Mouse (Mus musculus): ENCODE measurements around the gene Krtap6-2. TPM values are rescaled to one million over a fixed set of nuclear protein-coding genes. Genes with fewer than 3 reads are reported as not detected.

Gene Krtap6-2
- not detected for total RNA-seq (2021)
- long read RNA-seq, experiment 1 = 0 reads
- long read RNA-seq, experiment 2 = 0 reads

DNA sequence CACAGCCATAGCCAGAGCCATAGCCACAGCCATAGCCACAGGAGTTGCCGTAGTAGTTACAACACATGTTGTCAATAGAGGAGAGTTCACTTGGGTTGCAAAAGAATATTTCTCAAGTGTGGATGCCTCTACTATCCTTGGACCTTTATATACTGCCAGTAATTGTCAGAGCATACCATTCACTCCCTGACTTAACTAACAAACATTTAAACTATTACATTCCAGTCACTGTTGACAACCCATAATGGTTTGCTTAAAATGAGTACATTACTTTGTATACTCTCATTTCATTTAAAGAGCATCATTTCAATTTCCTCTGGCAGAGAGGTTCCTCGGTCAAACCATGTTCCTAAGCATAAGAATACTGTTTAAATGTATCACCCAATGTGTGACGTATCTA, at the start of gene Krtap6-2:
Gene Krtap6-2 (minus strand): TSS at position 101 of the 400 bp plus-strand sequence.
- no peak for DNase-seq (ENCODE audit: low spot score in 2 of 2)

DNA sequence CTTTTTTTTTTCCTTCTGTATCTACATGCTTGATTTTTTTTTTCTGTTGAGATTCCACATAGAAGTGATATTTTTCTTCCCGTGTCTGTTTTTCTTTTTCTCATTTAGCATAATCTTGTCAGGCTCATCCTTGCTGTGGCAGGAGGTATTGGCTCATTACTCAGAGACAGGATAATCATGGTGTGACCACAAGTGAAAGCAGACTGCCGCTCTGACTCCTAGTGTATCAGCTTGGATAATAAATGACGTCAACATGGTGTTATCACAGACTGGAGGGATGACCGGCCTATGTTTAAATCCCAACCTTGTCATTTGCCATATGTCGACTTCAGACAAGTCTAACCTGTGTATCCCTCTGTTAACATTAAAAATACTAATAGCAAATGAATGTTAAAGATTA, 41.3 kb upstream of the Krtap6-2 start:
- DNase-seq (ENCODE audit: low spot score in 2 of 2) = no peak

DNA sequence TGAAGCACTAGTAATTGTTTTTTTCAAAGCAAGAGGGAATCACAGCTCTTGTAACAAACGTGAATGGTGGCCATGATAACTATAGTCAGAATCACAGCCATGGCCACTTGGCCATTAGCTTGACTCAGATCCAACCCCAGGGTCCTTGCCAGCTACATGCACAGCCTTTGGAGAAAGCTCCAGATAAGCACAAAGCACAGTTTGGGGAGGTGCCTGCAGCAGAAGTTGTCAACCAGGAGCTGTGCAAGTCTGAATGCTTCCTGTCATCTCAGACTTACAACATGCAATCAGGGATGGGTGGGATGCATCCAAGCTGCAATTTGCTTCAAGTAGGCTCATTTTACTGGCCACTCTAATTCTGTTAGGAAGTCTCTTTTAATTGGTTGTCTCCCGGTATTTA, 9.7 kb upstream of the Krtap6-2 start:
- DNase-seq (ENCODE audit: low spot score in 2 of 2) = no peak

DNA sequence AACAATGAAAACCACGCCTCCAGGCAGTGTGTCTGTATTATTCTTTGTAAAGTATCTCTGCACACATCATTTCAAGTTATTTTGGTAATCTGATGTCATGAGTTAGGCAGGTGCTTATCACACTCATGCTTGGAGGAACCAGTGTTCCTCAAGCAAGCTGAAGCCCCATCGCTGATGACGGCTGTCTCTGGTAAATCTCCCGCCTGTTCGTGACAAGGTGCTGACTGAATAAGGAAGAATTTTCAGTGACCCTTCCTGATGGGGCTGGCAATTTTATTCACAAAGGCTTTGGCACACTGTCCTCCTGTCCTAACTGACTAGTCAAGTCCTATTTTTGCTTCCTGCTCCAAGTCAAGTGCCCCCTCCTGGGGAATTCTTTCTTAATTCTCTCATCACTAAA, 5.4 kb upstream of the Krtap6-2 start:
- DNase-seq (ENCODE audit: low spot score in 2 of 2) = no peak

DNA sequence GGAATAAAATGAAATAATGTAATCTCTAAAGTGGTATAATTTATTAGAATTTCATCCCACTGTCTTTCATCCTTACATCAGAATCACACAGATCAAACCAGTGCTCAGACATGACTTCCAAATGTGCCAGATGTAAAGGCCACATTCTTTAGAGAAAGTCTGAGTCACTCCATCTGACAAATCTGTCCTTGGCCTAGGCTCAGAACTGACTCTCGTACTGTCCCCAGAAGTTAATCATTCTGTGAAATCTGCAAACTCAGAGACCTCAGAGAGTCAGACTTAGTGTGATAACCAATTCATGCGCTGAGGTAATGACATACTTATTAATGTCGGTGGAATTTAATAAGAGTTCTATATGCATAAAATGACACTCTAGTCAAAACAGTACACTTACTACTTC, 3.6 kb downstream of the Krtap6-2 start:
- no peak for DNase-seq (ENCODE audit: low spot score in 2 of 2)

DNA sequence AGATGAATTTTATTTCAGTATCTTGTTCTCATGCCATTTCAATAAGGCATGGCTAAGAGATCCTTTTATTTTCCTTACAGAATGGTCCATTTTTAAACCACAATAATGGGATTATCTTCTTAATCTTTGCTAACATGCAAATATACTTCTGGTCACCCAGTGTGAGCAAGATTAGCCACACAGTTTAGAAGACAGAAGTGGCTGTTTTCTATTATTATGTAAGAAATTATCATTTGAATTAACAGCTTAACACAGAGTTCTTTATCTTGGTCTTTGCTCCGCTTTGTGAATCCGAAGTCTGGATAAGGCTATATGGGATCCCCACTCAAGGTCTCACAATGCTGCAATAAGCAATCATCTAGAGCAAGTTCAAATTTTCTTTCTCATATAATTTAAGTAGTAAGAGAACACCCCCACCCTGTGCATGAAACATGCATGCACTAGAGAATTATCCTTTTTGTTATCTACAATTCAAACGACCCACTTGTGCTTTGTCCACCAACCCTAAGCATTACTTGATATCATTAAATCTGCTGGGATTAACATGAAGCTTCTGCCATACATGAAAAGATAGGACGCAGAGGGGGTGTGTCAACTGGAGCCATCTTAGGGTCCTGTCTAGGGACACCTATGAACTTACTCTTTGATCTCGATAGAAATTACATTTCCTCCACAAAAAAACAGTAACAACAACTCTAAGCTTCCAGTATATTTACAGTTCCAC, 9.4 kb downstream of the Krtap6-2 start:
- no peak for DNase-seq (ENCODE audit: low spot score in 2 of 2)

DNA sequence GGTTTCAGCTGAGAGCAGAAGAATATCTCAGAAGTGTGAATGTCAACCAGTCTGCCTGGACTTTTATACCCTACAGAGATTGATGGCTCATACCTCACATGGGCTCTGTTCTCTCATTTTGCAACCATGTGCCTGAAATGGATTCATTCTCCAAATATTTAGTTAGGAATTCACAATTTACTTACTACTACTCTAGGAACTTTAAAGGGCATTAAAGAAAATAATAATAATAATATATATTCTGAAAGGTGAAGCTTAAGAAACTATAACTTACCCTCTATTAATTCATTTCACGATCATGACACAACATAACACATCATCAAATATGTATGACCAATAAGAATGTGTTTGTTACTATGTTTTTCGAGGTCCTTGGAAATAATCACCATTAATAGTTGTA, 16.1 kb downstream of the Krtap6-2 start, which contains the start of gene Krtap21-1:
Gene Krtap21-1 (minus strand): TSS at position 101 of the 400 bp plus-strand sequence.
- DNase-seq (ENCODE audit: low spot score in 2 of 2) = no peak

DNA sequence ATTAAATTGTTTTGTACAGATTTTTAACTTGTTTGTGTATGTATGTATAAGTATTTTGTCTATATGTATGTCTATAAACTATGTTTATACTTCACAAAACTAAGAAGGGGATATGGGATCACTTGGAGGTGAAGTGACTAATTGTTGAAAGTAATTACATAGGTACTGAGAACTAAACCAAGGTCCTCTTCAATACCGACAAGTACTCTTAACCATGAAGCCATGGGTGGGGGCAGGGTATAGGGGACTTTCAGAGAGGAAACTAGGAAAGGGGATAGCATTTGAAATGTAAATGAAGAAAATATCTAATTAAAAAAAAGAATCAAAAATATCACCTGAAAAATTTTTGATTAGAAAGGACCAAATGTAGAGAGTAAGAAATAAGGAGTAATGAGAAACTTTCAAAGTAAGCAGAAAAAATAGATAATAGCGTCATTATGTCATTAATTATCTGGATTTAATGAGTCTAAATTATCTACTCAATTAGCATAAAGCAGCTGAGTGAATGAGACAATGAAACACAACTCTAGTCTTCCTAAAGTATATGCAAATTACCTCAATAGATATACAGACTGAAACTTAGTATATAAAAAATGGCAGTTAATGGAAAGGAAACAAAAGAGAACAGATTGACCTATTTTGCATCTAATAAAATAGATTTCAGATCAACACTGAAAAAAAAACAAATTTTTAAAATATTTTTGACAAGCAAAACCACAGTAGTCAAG, 47.0 kb downstream of the Krtap6-2 start:
- no peak for DNase-seq (ENCODE audit: low spot score in 2 of 2)

Other genes with a start within 250 kb of the Krtap6-2 start
- gene 1110057P08Rik, start 245.4 kb downstream of the Krtap6-2 start, total RNA-seq (2021) = not detected
- gene Krtap20-2, start 214.2 kb downstream of the Krtap6-2 start, total RNA-seq (2021) = not detected
- gene Krtap21-1, start 16.2 kb downstream of the Krtap6-2 start, total RNA-seq (2021) = not detected
- not detected for gene Krtap8-1, start 67.8 kb upstream of the Krtap6-2 start, total RNA-seq (2021)
- gene Krtap7-1, start 88.2 kb upstream of the Krtap6-2 start, total RNA-seq (2021) = not detected
- not detected for gene Krtap11-1, start 151.1 kb upstream of the Krtap6-2 start, total RNA-seq (2021)